Mouse (Mus musculus): ENCODE data around the gene Krt14. TPM values are rescaled to one million over a fixed set of nuclear protein-coding genes. Genes with fewer than 3 reads are reported as not detected.

Krt14 gene
- polyA plus RNA-seq, 1 experiment from 2014 or later: 4.3 TPM

GRCm38 (mm10) chr11:100192992-100193391, 14.4 kb downstream of the Krt14 start, which contains the start of gene Krt9:
Gene Krt9, minus strand, starts transcription at chr11:100193246.
- Histone ChIP-seq H3K36me3 (ENCODE audit: insufficient read depth, low read length) (no peaks in the 10 kb centered on the region), H3K27me3 (ENCODE audit: insufficient read depth, low read length) (no peaks in the 10 kb centered on the region), H3K9me3 (replicated peaks; ENCODE audit: low read length) (no peaks in the 10 kb centered on the region), H3K4me2 (ENCODE audit: low read length) (no peak within 1 kb of the TSS), H3K27ac (no peak within 1 kb of the TSS), H3K9ac (ENCODE audit: low read depth, low read length) (no peak within 1 kb of the TSS), H3K4me3 (replicated peaks; ENCODE audit: low read depth, low read length) (no peak within 1 kb of the TSS), H3K4me1 (replicated peaks; ENCODE audit: insufficient read depth, low read length) (no peaks in the 10 kb centered on the region)
- ATAC-seq (replicated peaks; ENCODE audit: low FRiP score, low read depth): no peak
- peak; percentile 71 for DNase-seq (ENCODE audit: low spot score)
- no peak for TF ChIP-seq CTCF (IDR thresholded peaks at IDR 0.05; ENCODE audit: low read depth)
- WGBS: 23% methylated on average over 9 of the region's 9 CpGs

DNA sequence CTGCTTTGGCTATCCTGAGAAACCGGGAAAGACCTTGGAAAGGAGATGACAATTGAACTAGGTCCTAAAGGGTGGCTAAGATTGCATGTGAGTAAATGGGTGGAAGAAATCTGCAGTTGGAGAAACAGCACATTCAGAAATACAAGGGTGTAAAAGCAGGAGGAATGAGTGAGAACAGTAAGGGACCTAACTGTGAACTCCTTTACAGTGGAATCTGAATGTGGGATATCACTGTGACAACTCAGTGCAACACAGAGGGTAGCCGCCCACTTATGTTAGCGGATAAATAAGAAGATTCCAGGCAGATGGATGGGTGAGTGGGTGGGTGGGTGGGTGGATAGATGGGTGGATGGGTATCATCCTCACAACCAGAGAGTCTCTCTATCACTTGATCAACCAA, 15.5 kb downstream of the Krt14 start:
- TF ChIP-seq CTCF (IDR thresholded peaks at IDR 0.05; ENCODE audit: low read depth): no peak
- H3K27ac ChIP-seq: no peak overlapping the region
- H3K4me3 ChIP-seq (replicated peaks; ENCODE audit: low read depth, low read length): no peak overlapping the region
- no peaks in the 10 kb centered on the region for H3K27me3 ChIP-seq (ENCODE audit: insufficient read depth, low read length)
- no peak overlapping the region for H3K4me2 ChIP-seq (ENCODE audit: low read length)
- no peaks in the 10 kb centered on the region for H3K36me3 ChIP-seq (ENCODE audit: insufficient read depth, low read length)
- H3K9me3 ChIP-seq (replicated peaks; ENCODE audit: low read length): no peaks in the 10 kb centered on the region
- H3K9ac ChIP-seq (ENCODE audit: low read depth, low read length): no peak overlapping the region
- no peaks in the 10 kb centered on the region for H3K4me1 ChIP-seq (replicated peaks; ENCODE audit: insufficient read depth, low read length)
- DNase-seq (ENCODE audit: low spot score) (no peak), ATAC-seq (replicated peaks; ENCODE audit: low FRiP score, low read depth) (no peak)
- WGBS: 87% methylated on average over 3 of the region's 3 CpGs

GRCm38 (mm10) chr11:100186736-100187135, 20.6 kb downstream of the Krt14 start:
- Histone ChIP-seq H3K4me3 (replicated peaks; ENCODE audit: low read depth, low read length) (no peak overlapping the region), H3K27me3 (ENCODE audit: insufficient read depth, low read length) (no peaks in the 10 kb centered on the region), H3K9ac (ENCODE audit: low read depth, low read length) (no peak overlapping the region), H3K4me1 (replicated peaks; ENCODE audit: insufficient read depth, low read length) (no peaks in the 10 kb centered on the region), H3K9me3 (replicated peaks; ENCODE audit: low read length) (no peaks in the 10 kb centered on the region), H3K4me2 (ENCODE audit: low read length) (no peak overlapping the region), H3K36me3 (ENCODE audit: insufficient read depth, low read length) (no peaks in the 10 kb centered on the region), H3K27ac (no peak overlapping the region)
- DNase-seq (ENCODE audit: low spot score) (no peak), ATAC-seq (replicated peaks; ENCODE audit: low FRiP score, low read depth) (no peak)
- 83% methylated on average over 8 of the region's 8 CpGs for WGBS
- TF ChIP-seq CTCF (IDR thresholded peaks at IDR 0.05; ENCODE audit: low read depth): no peak

DNA sequence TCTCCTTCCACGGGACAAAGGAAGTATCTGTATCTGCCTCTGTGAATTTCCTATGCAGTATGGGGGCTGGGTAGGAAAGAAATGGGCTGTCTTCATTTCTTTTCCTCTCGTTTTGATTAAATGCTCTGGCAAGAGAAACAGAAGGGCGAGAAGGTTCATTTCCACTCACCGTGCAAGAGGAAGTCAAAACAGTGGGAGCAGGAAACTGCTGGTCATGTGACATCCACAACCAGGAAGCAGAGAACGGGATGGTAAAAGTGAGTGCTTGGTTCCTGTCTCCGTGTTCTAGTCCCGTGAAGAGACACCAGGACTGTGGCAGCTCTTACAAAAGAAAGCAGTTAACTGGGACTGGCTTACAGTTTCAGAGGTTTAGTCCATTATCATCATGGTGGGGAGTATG, 25.6 kb downstream of the Krt14 start:
- Histone ChIP-seq H3K36me3 (ENCODE audit: insufficient read depth, low read length) (no peaks in the 10 kb centered on the region), H3K27ac (no peak overlapping the region), H3K27me3 (ENCODE audit: insufficient read depth, low read length) (no peaks in the 10 kb centered on the region), H3K4me2 (ENCODE audit: low read length) (no peak overlapping the region), H3K4me1 (replicated peaks; ENCODE audit: insufficient read depth, low read length) (no peaks in the 10 kb centered on the region), H3K9ac (ENCODE audit: low read depth, low read length) (no peak overlapping the region), H3K4me3 (replicated peaks; ENCODE audit: low read depth, low read length) (no peak overlapping the region), H3K9me3 (replicated peaks; ENCODE audit: low read length) (no peaks in the 10 kb centered on the region)
- WGBS: 55% methylated on average over 7 of the region's 7 CpGs
- no peak for ATAC-seq (replicated peaks; ENCODE audit: low FRiP score, low read depth)
- no peak for DNase-seq (ENCODE audit: low spot score)
- TF ChIP-seq CTCF (IDR thresholded peaks at IDR 0.05; ENCODE audit: low read depth): no peak

- no peaks in the 10 kb centered on the region for H3K9me3 ChIP-seq (replicated peaks; ENCODE audit: low read length)
- no peaks in the 10 kb centered on the region for H3K4me1 ChIP-seq (replicated peaks; ENCODE audit: insufficient read depth, low read length)
- no peak overlapping the region for H3K9ac ChIP-seq (ENCODE audit: low read depth, low read length)
- DNase-seq (ENCODE audit: low spot score) (no peak), ATAC-seq (replicated peaks; ENCODE audit: low FRiP score, low read depth) (no peak)
- H3K4me3 ChIP-seq (replicated peaks; ENCODE audit: low read depth, low read length): no peak overlapping the region
- 76% methylated on average over 3 of the region's 3 CpGs for WGBS
- no peaks in the 10 kb centered on the region for H3K27me3 ChIP-seq (ENCODE audit: insufficient read depth, low read length)
- TF ChIP-seq CTCF (IDR thresholded peaks at IDR 0.05; ENCODE audit: low read depth): no peak
- no peaks in the 10 kb centered on the region for H3K36me3 ChIP-seq (ENCODE audit: insufficient read depth, low read length)
- no peak overlapping the region for H3K27ac ChIP-seq
- no peak overlapping the region for H3K4me2 ChIP-seq (ENCODE audit: low read length)
Observed at GRCm38 (mm10) chr11:100179260-100179659, 28.1 kb downstream of the Krt14 start.

GRCm38 (mm10) chr11:100178307-100178706, 29.0 kb downstream of the Krt14 start:
- no peaks in the 10 kb centered on the region for H3K4me1 ChIP-seq (replicated peaks; ENCODE audit: insufficient read depth, low read length)
- no peak overlapping the region for H3K27ac ChIP-seq
- ATAC-seq (replicated peaks; ENCODE audit: low FRiP score, low read depth) (no peak), DNase-seq (ENCODE audit: low spot score) (no peak)
- no peaks in the 10 kb centered on the region for H3K9me3 ChIP-seq (replicated peaks; ENCODE audit: low read length)
- H3K4me3 ChIP-seq (replicated peaks; ENCODE audit: low read depth, low read length): no peak overlapping the region
- no peak overlapping the region for H3K9ac ChIP-seq (ENCODE audit: low read depth, low read length)
- H3K27me3 ChIP-seq (ENCODE audit: insufficient read depth, low read length): no peaks in the 10 kb centered on the region
- H3K4me2 ChIP-seq (ENCODE audit: low read length): no peak overlapping the region
- WGBS: 82% methylated on average over 5 of the region's 5 CpGs
- no peak for TF ChIP-seq CTCF (IDR thresholded peaks at IDR 0.05; ENCODE audit: low read depth)
- no peaks in the 10 kb centered on the region for H3K36me3 ChIP-seq (ENCODE audit: insufficient read depth, low read length)

DNA sequence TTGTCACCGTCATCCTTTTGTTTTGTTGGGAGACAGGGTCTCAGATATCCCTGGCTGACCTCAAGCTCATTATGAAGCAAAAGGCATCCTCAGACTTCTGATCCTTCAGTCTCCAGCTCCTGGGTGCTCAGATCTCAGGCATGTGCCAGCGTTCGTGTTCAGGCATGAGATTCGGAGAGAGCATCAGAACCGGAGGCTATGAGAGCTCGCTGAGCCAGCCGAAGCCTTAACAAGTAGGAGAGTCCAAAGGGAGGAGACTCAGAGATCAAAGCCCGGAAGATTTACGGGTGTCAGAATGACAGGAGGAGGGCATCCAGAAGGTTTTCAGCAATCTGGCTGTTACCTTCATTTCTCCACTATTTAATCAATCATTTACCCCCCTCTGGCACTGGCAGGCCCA, 30.6 kb downstream of the Krt14 start:
- Histone ChIP-seq H3K4me2 (ENCODE audit: low read length) (no peak overlapping the region), H3K27me3 (ENCODE audit: insufficient read depth, low read length) (no peaks in the 10 kb centered on the region), H3K36me3 (ENCODE audit: insufficient read depth, low read length) (no peaks in the 10 kb centered on the region), H3K9me3 (replicated peaks; ENCODE audit: low read length) (no peaks in the 10 kb centered on the region), H3K4me1 (replicated peaks; ENCODE audit: insufficient read depth, low read length) (no peaks in the 10 kb centered on the region), H3K4me3 (replicated peaks; ENCODE audit: low read depth, low read length) (no peak overlapping the region), H3K27ac (no peak overlapping the region), H3K9ac (ENCODE audit: low read depth, low read length) (no peak overlapping the region)
- ATAC-seq (replicated peaks; ENCODE audit: low FRiP score, low read depth) (no peak), DNase-seq (ENCODE audit: low spot score) (no peak)
- 33% methylated on average over 9 of the region's 9 CpGs for WGBS
- TF ChIP-seq CTCF (IDR thresholded peaks at IDR 0.05; ENCODE audit: low read depth): no peak
